In the genomic region with DNA sequence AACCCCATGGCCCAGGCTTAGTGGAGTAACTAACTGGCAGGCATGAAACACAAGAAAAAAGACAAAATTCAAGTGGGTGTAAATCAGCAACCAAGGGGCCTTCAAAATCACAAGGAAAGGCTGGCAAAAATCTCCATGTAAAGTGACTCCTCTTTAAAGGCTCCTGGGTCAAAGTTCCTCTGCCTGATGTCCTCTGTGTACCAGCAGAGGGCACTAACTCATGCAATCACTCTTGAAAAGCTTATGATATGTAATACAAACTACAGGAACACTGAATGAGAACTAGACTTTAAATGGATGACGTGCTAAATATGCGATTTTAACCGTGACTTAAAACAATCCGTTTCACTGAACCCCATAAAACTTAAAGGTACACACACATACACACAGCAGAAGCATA, we compare ENCODE assay signal across 8 mouse cellular contexts.
DNase-seq lines count a peak whose midpoint lies in the region; ATAC-seq lines count a peak whose summit lies in the region.
"Had no signal": no experiment of that assay in that cellular context is flagged by ENCODE, and none has a peak within 500 bp of the region (broad histone marks: within the 10 kb centered on the region; RNA-seq: fewer than 3 reads in every experiment).

No protein-coding gene starts in this region.

- no peak overlapping the region for H3K9ac ChIP-seq in kidney, embryonic 15.5 days

- H3K4me1 ChIP-seq in kidney, embryonic 15.5 days, result no peaks in the 10 kb centered on the region
- H3K4me1 ChIP-seq: forebrain, embryonic 10.5 days had no signal

- 0 out of 2 replicates have a peak, but pooled peaks cover 3% of the 10 kb centered on the region for H3K36me3 ChIP-seq in kidney, embryonic 15.5 days

- H3K27ac ChIP-seq in kidney, embryonic 15.5 days, result no peak overlapping the region
- H3K27ac ChIP-seq: forebrain, embryonic 10.5 days had no signal

- no peaks in the 10 kb centered on the region for H3K27me3 ChIP-seq in kidney, embryonic 15.5 days

- no peak overlapping the region for H3K4me3 ChIP-seq in kidney, embryonic 15.5 days (replicated peaks)
- H3K4me3 ChIP-seq: forebrain, embryonic 10.5 days had no signal

- no peaks in the 10 kb centered on the region for H3K9me3 ChIP-seq in kidney, embryonic 15.5 days (replicated peaks)
- H3K9me3 ChIP-seq: forebrain, embryonic 10.5 days had no signal

- DNase-seq in kidney, adult 11 months, result peak; percentile 16
- peak; percentile 7 for DNase-seq in MEL-GATA-1-ER (ENCODE audit: extremely low read depth, low read depth)
- DNase-seq in c-Kit-positive CD71-positive TER-119-positive erythroid progenitor cells, embryonic 14.5 days (ENCODE audit: low spot score), result peak; percentile 27
- peak; percentile 25 for DNase-seq in lung, postnatal 25 days (ENCODE audit: low spot score)
- DNase-seq in ovary, postnatal 10 days (ENCODE audit: low spot score), result no peak
- no peak for DNase-seq in urinary bladder, adult 18-20 months (ENCODE audit: low spot score in 2 of 2)

- 71% methylated on average over 4 of the region's 4 CpGs for WGBS in kidney, embryonic 15.5 days

- no peak overlapping the region for H3K4me2 ChIP-seq in kidney, embryonic 15.5 days

- no peak for ATAC-seq in kidney, embryonic 15.5 days (replicated peaks; ENCODE audit: low FRiP score)

Comparison
In these comparisons a context has a peak if more than half of its experiments do, and no peak if none do; other contexts are left out.
1. DNase-seq: peak in kidney, adult 11 months (single experiment), MEL-GATA-1-ER (single experiment), c-Kit-positive CD71-positive TER-119-positive erythroid progenitor cells, embryonic 14.5 days (single experiment) and lung, postnatal 25 days (single experiment); none in ovary, postnatal 10 days (single experiment) and urinary bladder, adult 18-20 months (0 of 2).